Mouse (Mus musculus): ENCODE results near the gene Ncf1.

Ncf1 gene

DNA sequence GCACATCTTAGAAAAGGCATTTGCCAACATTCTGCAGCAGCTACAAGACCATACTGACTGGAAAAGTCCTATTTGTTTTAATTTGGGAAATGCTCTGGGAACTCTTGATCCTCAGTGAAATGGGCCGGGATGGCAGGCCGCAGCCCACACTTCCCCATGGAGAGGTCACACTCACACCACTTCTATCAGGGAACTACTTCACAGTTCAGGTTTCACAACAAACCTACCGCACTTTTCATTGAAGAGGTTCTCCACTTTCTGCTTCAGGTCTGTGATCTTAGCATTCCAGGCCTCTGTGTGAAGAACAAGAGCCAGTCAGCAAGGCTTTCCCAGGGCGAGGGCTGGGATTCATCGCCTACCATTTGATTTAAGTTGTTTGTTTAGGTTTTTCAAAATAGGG, 15.5 kb upstream of the Ncf1 start:
- DNase-seq (ENCODE audit: low spot score in 2 of 2): no peak

DNA sequence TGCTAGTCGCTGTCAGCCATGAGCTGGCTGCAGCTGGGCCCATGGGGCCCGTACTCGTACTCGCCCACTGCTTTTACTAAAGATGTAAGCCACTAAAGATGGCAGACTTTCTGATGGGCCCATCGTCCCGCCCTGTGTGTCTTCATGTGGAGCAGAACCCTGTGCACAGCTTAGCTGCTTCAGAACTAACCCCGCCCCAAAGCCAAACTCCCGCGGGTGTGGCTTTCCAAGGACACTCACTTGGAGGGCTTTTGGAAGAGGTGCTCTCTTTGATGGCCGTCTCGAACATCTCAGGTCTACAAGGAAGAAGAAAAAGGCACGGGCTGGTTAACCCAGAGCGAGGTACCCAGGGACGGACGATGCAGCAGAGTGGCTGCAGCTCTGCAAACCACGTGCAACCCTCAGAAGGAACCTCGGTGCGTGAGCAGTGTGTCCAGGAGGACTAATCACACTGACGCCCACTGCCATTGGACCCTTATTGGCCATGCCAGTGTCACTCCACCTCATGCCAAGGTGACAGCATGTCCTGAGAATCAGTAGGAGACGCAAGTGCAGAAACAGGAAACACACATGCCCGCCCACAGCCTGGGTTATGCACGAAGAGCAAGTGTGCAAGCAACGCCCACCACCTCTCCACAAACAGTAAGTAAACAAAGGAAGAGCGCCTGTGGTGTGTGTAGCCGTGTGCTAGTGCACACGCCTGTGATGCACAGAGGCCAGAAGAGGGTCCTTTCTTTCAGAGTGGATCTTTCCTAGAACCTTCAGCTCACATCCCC, 14.4 kb upstream of the Ncf1 start:
- DNase-seq (ENCODE audit: low spot score in 2 of 2): no peak

DNA sequence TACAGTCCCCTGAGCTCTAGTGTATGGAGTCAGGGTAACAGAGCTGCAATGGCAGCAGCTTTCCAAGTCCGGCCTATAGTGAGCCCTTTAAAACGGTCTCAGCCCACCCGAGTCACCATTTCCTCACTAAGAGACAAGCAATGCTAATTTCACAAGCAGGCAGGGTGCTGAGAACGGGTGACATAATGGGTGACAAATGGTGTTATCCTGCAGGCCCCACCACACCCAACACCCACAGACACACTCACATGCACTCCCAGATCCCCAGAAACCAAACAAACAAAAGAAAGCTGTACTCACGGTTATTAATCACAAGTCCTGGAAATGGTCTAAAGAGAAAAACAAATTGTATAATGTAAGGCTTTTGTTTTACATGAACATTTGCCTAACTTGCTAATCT, 12.4 kb upstream of the Ncf1 start:
- no peak for DNase-seq (ENCODE audit: low spot score in 2 of 2)

DNA sequence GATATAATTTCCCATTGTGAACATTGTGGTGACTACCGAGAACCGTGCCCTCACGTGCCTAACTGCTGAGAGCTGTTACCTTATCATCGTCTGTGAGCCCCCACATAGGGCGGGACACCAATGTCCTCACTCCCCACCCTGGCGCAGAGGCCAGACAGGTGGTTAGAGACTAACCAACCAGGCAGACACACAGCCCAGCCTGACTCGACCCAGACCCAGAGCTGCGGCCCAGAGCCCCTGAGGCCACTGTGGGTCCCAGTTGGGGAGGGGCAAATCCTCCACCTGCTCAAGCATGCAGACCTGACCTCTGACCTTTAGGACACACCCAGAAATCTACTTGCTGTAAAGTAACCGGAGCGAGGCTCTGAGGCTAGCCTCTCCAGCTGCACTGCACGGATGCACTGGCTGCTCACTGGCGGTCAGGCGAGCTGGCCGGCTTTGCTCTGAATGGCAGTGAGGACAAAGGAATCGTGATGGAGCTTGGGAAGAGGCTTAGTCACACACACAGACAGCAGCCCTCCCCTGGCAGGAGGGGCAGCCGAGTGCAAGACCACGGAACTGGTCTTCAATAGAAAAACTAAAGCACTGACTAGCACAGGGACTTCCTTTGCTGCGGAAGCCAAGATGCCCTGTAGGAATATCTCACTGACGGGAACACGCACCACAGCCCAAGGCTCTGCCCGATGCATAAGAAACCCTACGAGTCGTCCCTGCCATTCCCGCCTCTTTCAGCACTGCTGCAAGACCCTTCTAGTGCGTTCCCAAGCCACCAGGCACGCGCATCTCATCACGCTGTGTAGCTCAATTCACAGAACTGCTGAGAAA, 8.7 kb upstream of the Ncf1 start:
- DNase-seq (ENCODE audit: low spot score in 2 of 2): no peak

DNA sequence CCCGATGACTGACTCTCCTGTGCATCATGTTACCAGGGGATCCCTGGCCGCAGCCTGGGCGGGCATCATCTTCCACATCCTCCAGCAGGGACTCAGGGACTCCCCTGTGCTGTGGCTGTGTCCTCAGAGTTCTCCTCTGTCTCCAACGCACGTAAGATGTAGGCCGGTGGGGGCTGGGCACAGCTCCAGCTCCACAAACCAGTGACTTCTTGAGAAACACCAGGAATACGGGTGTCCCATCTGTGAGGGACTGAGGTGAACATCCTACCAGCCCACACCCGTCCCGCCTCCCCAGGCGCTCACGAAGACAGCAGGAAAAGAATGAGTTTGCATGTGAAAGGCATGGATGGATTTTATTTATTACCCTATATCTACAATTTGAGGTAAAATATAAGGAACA, 8.1 kb upstream of the Ncf1 start:
- DNase-seq (ENCODE audit: low spot score in 2 of 2): peak in 1 of 2 experiments; percentile 42

DNA sequence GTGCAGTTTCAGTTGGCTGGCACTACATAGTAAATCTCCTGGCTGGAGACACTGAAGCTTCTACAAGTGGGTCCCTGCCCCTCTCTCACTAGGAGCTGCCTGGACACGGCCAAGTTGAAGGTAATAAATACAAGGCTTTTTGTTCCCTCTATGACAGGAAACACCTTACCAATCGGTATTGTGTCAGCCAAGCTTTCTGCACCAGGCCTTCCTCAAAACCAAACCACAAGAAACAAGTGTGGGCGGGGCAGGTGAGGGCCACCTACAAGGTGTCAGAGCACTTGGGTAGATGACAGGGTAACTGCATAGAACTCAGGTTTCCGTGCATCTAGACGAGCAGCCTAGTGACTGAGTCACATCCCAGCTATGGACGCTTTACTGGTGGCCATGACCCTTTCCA, 7.4 kb upstream of the Ncf1 start:
- no peak for DNase-seq (ENCODE audit: low spot score in 2 of 2)

DNA sequence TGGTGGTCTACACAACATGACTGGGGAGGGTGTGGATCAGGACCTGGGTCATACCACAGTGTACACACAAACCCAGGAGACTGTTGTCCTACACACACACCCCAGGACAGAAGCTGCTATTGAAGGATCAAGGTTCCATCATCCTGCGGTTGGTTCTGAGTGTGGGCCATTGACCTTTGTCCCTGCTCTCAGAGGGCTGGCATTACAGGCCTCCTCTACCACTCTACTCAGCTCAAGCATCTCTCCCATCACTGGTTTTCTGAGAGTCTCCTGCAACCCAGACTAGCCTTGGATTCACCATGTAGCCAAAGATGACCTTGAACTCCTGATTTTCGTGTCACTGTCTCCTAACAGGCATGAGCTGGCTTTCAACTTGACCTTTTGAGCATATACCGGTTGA, 6.8 kb upstream of the Ncf1 start:
- DNase-seq (ENCODE audit: low spot score in 2 of 2): no peak

DNA sequence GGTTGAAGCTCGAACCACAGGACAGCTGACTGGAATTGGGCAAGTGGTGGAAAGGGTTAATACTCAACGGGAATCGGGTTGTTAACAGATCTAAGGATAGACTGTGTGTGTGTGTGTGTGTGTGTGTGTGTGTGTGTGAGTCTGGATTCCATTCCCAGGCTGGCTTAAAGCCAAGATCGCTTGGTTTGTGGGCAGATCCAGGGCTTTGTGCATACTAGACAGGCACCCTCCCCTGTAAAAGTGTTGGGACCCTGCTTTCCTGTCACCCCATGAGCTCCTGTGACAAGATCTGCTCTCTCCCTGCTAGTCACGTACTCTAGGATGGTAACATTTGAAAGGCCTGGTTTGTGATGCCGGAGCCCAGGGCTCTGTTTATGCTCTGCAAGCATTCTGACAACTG, 5.7 kb upstream of the Ncf1 start:
- peak; percentile 55 to 57 for DNase-seq (ENCODE audit: low spot score in 2 of 2)

DNA sequence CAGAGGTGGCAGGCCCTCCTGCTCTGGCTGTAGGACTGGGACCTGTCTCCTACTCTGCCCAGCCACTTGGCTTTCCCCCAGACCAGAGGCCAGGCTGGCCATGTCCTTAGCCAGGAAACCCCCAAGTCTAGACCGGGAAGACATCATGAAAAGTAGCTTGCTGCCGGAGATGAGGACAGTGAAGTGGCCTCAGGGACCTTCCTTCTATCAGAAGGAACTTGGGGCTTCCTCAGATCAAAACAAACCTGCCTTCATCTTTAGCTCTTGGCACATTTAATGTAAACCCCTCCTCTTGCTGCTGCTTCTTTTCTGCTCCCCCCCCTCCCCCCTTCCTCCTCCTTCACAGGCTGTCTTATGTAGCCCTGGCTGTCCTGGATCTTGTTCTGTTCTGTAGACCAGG, 4.8 kb upstream of the Ncf1 start:
- DNase-seq (ENCODE audit: low spot score in 2 of 2): no peak

DNA sequence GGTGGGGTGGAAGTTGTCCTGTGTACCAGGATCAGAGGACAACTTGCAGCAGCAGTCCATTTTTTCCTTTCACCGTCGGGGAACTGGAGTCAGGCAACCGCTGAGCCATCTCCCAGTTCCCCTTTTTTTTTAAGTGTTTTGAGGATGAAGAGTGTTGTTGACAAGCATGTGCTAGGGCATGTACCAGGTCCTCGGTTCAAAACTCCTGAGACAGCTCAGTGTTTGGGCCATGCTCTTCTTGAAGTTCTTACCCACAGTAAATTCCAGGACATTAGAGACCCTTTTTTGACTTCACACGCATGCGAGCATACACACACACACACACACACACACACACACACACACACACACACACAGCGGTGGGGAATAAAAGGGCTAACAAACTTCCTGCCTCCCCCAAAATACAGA, 3.8 kb upstream of the Ncf1 start:
- DNase-seq (ENCODE audit: low spot score in 2 of 2): no peak

DNA sequence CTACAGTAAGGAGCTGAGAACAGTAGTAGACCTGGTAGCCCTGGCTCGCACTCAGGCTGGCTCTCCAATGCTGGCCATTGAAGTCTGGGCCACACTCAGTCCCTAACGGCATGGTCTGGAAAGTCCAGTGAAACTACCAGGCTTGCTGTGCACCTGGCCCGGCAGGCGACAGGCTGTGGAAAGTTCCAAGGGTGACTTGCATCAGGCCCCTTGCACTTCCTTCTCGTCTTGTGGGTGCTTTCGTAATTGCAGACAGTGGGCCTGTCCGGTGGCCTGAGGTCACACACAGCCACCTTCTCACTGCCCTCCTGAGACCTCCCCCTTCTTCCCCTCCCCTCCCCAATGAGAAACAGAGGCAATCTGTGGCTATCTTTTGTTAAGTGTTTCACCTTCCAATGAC, 3.1 kb upstream of the Ncf1 start:
- DNase-seq (ENCODE audit: low spot score in 2 of 2): no peak

DNA sequence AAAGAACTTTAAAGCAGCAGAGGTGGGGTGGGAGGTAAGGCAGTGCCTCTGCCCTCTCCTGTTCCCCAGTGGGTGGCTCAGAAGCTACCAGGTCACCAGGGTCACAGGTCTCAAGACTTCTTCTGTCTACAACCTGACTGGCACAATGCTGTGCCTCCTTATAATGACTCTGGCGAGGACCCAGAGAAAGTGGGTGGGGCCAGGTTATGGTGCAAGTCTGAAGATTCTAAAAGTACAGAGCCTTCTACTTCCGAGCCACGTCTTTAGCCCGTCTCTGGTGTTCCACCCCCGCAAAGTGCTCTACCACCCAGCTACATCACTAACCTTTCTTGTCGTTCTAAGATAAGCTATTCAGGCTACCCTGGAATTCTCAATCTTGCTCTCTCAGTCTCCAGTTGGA, 2.7 kb upstream of the Ncf1 start:
- DNase-seq (ENCODE audit: low spot score in 2 of 2): no peak

DNA sequence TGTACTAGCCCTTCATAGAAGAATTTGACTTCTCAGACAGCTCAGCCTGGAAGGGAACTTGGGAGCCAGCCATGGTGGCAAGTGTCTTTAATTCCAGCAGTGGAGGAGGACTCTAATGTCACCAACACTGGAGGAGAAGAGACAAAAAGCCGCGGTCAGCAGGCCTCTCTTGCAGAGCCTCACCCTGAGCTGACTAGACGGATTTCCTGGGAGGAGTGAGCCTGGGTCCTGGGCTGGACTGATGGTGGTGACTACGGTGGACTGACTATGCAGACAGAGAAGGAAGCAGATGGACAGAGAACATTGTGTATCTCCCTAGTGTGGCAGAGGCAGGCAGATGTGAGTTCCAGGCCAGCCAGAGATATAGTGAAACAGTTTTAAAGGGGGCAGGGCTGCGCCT, 2.0 kb upstream of the Ncf1 start:
- peak in 1 of 2 experiments; percentile 55 for DNase-seq (ENCODE audit: low spot score in 2 of 2)

DNA sequence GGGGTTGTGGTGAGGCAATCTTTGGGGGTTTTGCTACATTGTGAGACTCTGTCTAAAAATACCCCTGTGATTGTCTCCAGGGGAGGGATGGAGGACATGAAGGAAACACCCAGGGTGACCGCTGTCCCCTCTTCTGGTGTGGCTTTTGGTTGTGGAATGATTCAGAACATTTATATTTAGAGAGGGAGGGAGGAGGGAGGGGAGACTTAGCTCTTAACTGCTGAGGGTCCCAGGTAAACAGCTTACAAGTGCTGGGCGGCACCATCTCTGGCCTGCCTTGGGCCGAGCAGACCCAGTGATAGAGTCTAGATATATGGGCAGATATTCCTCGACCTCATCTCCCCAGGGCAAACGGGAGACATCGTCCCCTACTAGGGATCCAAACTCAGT, 1.2 kb downstream of the Ncf1 start:
- no peak for DNase-seq (ENCODE audit: low spot score in 2 of 2)

DNA sequence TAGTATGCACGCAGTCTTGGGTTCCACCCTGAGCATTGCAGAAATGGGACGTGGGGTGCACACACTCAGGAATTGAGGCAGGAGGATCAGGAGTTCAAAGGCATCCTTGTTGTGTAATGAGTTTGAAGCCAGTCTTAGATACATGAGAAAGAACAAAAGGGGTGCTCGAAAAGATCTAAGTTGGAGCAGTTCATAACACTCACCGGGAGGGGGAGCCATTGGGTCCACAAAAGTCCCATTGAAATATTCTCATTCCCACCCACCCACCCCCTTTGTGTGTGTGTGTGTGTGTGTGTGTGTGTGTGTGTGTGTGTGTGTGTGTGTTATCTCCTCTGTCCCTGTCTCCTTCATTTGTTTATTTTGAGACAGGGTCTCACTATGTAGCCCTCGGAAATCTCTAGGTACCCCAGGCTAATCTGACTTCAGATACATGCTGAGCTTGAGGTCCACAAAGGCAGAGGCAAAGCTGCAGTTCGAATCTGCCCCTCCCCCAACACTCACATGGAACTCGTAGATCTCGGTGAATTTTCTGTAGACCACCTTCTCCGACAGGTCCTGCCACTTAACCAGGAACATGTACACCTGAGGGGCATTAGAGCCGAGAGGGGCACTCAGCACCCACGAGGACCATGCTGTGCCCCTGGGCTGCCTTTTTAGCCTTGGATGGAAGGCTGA, 1.7 kb downstream of the Ncf1 start:
- no peak for DNase-seq (ENCODE audit: low spot score in 2 of 2)

DNA sequence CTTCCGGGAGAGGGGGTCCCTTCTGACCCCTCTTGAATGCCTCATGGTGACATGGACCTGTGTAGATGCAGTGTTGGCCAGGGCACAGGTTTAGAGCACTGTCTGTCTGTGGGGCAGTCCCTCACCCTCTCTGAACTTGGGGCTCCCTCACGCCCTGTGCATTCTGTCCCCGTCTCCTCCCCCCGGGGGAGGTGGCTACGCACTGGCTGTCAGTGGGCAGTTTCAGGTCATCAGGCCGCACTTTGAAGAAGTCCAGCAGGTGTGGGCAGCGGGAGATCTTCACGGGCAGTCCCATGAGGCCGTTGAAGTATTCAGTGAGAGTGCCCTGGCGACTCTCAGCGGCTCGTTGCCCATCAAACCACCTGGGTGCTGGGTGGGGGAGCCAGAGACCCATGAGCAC, 2.5 kb downstream of the Ncf1 start:
- no peak for DNase-seq (ENCODE audit: low spot score in 2 of 2)

DNA sequence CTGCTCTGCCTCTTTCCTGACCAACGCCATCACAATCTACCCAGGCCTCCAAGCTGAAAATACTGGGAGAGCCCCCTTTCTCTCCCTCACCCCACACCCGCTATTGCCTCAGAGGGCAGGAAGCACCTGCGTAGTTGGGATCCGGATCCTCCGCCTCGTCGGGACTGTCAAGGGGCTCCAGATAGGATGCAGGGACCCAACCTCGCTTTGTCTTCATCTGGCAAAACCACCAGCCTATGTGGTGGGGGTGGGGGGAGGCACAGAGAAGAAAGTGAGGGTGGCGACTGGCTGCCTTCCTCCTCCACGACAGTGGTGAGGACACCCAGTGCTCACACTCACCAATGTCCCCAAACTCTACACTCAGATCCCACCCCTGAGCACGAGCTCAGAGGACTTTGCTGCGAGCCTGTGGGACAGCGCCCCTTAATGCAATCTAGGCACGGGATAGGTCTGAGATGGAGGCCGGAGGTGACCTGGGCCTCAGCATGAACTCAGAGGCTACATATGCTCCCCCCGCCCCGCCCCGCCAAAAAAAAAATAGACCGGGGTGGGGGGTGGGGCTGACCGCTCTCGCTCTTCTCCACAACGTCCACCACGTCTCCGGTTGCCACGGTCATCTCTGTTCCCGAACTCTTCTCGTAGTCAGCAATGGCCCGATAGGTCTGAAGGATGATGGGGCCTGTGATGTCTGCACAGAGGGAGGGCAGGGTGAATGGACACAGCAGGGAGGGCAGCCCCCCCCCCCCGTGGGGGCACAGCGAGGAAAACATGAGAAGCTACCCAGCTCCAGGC, 4.1 kb downstream of the Ncf1 start:
- no peak for DNase-seq (ENCODE audit: low spot score in 2 of 2)

DNA sequence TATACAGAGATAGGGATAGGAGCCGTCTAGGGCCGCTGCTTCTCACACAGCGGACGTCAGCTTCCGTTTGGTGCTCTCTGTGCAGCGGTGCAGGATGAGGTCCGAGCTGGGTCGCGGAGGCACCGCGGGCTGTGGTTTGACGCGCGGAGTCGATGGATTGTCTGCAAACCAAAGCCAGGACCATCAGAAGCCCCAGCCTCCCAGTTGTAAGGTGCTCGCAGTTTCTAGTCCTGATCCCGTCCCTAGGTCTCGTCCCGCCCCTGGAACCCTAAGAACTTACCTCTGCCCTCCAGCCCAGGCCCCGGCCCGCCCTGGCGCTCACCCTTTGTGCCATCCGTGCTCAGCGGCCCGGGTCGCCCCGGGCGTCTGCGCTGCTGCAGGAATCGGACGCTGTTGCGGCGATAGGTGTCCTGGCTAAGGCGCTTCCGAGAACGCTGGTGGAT, 7.7 kb downstream of the Ncf1 start:
- DNase-seq (ENCODE audit: low spot score in 2 of 2): no peak

DNA sequence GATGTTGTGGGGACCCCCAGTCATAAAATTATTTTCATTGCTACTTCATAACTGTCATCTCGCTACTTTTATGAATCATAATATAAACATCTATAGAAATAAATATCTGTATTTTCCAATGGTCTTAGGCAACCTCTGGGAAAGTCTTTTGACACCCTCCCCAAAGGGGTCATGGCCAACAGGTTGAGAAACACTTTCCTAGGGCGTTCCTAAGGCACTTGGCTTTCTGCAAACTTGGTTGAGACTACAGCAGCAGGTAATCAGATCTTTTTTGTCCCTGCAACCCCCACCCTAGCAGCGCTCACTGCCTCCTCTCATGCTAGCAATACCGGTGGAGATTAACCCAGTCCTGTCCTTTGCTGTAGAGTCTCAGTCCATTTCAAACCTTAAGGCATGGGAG, 8.1 kb downstream of the Ncf1 start:
- DNase-seq (ENCODE audit: low spot score in 2 of 2): no peak

DNA sequence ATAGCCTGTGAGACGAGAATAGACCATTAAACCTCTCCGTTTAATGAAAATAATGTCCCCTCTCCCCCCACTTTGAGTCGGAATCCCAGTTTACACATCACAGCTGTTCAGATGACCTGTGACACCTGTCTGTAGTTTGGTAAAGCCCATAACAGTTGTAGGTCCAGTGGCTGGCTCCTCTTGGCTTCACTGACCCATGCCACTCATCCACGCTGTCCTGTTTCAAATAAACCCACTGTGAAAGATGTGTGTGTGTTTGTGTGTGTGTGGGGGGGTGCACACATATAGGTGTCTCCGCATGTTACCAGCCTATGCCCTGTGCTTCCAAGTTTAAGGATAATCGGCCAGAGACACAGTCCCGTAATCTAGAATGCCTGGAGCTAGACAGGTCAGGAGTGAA, 11.5 kb downstream of the Ncf1 start:
- no peak for DNase-seq (ENCODE audit: low spot score in 2 of 2)

DNA sequence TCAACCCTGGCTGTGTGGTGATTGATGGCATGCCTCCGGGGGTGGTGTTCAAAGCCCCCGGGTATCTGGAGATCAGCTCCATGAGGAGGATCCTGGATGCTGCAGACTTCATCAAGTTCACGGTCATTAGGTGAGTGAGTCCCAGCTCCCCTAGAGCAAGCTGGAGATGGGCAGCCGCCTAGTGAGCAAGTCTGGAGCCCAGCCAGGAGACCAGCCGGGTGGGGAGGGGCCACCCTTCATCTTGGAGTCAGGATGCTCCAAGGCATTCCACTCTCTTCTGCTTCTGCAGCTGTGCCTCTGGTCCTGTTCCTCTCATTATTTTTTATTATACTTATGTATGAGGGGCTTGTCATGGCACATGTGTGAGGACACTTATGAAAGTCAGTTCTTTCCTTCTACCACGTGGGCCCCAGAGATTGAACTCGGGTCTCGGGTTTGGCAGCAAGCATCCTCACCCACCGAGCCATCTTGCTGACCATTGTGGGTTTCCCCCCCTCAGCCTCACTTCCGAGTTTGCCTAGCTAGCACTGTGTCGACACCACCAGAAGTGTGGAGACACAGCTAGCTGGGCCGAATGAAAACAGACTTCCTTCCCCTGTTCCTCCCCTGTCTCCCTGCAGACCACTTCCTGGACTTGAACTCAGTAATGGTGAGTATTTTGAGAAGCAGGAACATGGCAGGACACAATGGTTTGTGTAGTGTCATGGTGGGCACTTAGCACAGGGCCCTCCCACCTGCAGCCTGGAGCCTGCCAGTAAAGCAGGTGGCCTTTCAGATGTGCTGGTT, 15.2 kb downstream of the Ncf1 start:
- DNase-seq (ENCODE audit: low spot score in 2 of 2): no peak

Measured in frontal cortex, postnatal 10 days (tissue).